Mouse (Mus musculus) hindbrain, embryonic 10.5 days (tissue): ENCODE data around the gene Actr3. TPM values are rescaled to one million over a fixed set of nuclear protein-coding genes. Genes with fewer than 3 reads are reported as not detected.
"Not testable (repeated sequence)": the region's sequence is repeated elsewhere in the genome, so short reads cannot be mapped to it uniquely, and the experiment has no call there.

ENCODE experiments used
- DNase-seq: peaks from one replicate; pipeline ENCODE4 v3.0.0-alpha.2; 2017; ENCODE audit warnings: low spot score
- H3K27ac ChIP-seq: fragments of 300-500 bp; sonication (generic); 2 replicates; pipeline ENCODE4 v1.5.1; 2016; ENCODE audit warnings: mild to moderate bottlenecking, moderate library complexity
- H3K27me3 ChIP-seq: fragments of 300-500 bp; sonication (generic); 2 replicates; pipeline ENCODE4 v1.6.1; 2016; ENCODE audit warnings: mild to moderate bottlenecking; ENCODE audit not compliant: poor library complexity, insufficient read depth, severe bottlenecking
- H3K36me3 ChIP-seq: fragments of 300-500 bp; sonication (generic); 2 replicates; pipeline ENCODE4 v1.6.1; 2016; ENCODE audit warnings: mild to moderate bottlenecking, moderate library complexity
- H3K4me1 ChIP-seq: fragments of 300-500 bp; sonication (generic); replicated peaks from 2 replicates; pipeline ENCODE4 v1.6.1; 2016; ENCODE audit warnings: mild to moderate bottlenecking
- H3K4me3 ChIP-seq: fragments of 300-500 bp; sonication (generic); 2 replicates; pipeline ENCODE4 v1.5.1; 2016; ENCODE audit warnings: mild to moderate bottlenecking, moderate library complexity
- H3K9me3 ChIP-seq: fragments of 300-500 bp; sonication (generic); 2 replicates; pipeline ENCODE4 v1.6.1; 2016; ENCODE audit warnings: mild to moderate bottlenecking, moderate library complexity
- WGBS: fragments of 180-500 bp; shearing (Covaris S2); methylation state at CpG from one replicate; pipeline ENCODE4 v1.1.7; 2016; 5-methylcytosine and 5-hydroxymethylcytosine counted together
- polyA plus RNA-seq: library from polyadenylated mRNA; unstranded; fragments of >200 nt; fragmentation: Nextera tagmentation; extraction: Ambion mirVana; gene quantifications from 2 replicates; pipeline ENCODE4 v1.2.1, GENCODE M21; 2016

The Actr3 gene
- polyA plus RNA-seq, 1 experiment from 2014 or later = 218 TPM

DNA sequence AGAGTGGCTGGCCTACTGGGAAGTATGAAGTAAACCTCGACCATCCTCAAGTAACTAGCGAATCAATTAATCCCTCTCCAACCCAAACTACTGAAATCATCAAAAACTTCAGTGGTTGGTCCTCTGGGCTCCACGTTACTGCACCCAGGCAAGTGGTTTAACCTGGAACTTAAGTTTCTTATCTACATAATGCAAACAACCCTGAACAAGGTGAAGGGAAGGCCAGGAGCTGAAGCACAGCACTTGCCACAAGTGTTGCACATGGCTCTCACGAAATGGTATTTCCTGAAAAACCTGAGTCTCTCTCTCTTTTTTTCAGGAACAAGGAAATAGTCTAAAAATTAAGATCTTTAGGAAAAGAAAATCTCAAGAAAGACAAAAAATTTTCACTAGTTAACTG, 4.2 kb downstream of the Actr3 start:
- 87% methylated on average over 4 of the region's 4 CpGs for WGBS
- no peaks in the 10 kb centered on the region for H3K9me3 ChIP-seq
- H3K27me3 ChIP-seq = no peaks in the 10 kb centered on the region
- no peaks in the 10 kb centered on the region for H3K36me3 ChIP-seq
- no peak overlapping the region for H3K27ac ChIP-seq
- no peak overlapping the region for H3K4me3 ChIP-seq
- no peak for DNase-seq
- H3K4me1 ChIP-seq = peaks cover 28% of the 10 kb centered on the region

- DNase-seq = no peak
- Histone ChIP-seq H3K36me3 (no peaks in the 10 kb centered on the region), H3K27ac (no peak overlapping the region), H3K4me3 (no peak overlapping the region), H3K27me3 (no peaks in the 10 kb centered on the region), H3K4me1 (peaks cover 26% of the 10 kb centered on the region), H3K9me3 (no peaks in the 10 kb centered on the region)
- WGBS = 73% methylated on average over 7 of the region's 7 CpGs
Observed at GRCm38 (mm10) chr1:125430737-125431136, 4.8 kb downstream of the Actr3 start.

- H3K9me3 ChIP-seq = no peaks in the 10 kb centered on the region
Observed at GRCm38 (mm10) chr1:125429984-125430383, 5.5 kb downstream of the Actr3 start.

DNA sequence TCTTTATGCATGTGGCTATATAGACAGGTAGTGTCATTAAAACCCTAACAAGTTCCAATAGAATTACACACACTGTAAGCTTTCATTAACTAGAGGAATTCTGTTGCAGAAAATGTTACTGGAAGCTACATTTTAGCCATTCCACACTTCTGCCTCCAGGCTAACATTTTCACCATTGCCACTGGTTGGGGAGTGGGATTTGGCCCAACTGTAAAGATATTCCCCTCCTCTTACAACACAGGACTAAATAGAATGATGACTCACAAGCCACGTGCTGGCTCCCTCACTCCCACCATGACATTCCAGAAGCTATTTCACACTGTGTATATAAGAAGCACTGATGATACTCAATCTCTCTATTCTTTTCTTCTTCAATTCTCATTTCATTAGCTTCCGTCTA, 7.2 kb downstream of the Actr3 start:
- no peaks in the 10 kb centered on the region for H3K9me3 ChIP-seq
- WGBS = 66% methylated on average over 2 of the region's 2 CpGs
- DNase-seq = no peak

More at GRCm38 (mm10) chr1:125429984-125430383, 5.5 kb downstream of the Actr3 start:
- H3K4me3 ChIP-seq = no peak overlapping the region
- H3K4me1 ChIP-seq = peaks cover 26% of the 10 kb centered on the region
- H3K36me3 ChIP-seq = no peaks in the 10 kb centered on the region
- H3K27ac ChIP-seq = no peak overlapping the region
- 89% methylated on average over 4 of the region's 4 CpGs for WGBS
- no peak for DNase-seq
- no peaks in the 10 kb centered on the region for H3K27me3 ChIP-seq

DNA sequence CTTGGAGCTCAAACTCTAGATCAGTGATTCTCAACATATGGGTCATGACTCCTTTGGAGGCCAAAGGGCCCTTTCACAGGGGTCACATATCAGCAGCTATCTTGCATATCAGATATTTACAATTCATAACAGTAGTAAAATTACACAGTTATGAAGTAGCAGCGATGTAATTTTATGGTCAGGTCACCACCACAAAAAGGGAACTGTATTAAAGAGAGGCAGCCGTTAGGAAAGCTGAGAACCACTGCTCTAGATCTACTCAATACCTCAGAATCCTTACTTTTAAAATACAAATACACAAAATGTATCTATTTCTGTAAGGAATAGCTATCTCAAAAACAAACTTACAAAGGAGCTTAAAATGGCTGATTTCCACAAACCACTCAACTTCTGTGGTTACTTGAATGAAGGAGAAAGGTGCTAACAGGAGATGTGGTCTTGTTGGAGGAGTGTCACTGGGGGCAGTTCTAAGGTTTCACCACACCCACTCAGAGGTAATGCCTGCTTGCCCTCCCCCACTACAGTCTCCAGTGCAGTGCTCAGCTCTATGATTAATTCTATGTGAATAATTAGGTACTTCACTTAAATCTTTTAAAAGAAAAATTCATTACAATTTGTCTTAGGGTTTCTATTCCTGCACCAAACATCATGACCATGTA, 9.0 kb downstream of the Actr3 start:
- 0 out of 2 replicates have a peak, but pooled peaks cover 5% of the 10 kb centered on the region for H3K4me1 ChIP-seq
- no peaks in the 10 kb centered on the region for H3K27me3 ChIP-seq
- no peak overlapping the region for H3K27ac ChIP-seq
- no peak overlapping the region for H3K4me3 ChIP-seq
- no peaks in the 10 kb centered on the region for H3K36me3 ChIP-seq
- 90% methylated on average over 2 of the region's 2 CpGs for WGBS
- no peaks in the 10 kb centered on the region for H3K9me3 ChIP-seq
- no peak for DNase-seq

More for the DNA sequence above, 7.2 kb downstream of the Actr3 start:
- Histone ChIP-seq H3K4me3 (no peak overlapping the region), H3K27ac (no peak overlapping the region), H3K4me1 (peaks cover 17% of the 10 kb centered on the region), H3K36me3 (no peaks in the 10 kb centered on the region), H3K27me3 (no peaks in the 10 kb centered on the region)

- no peaks in the 10 kb centered on the region for H3K4me1 ChIP-seq
- no peak overlapping the region for H3K4me3 ChIP-seq
- WGBS = 72% methylated on average over 2 of the region's 2 CpGs
- H3K9me3 ChIP-seq = no peaks in the 10 kb centered on the region
- no peak overlapping the region for H3K27ac ChIP-seq
- H3K27me3 ChIP-seq = no peaks in the 10 kb centered on the region
- no peak for DNase-seq
- H3K36me3 ChIP-seq = peaks cover 13% of the 10 kb centered on the region
Observed at GRCm38 (mm10) chr1:125419906-125420305, 15.6 kb downstream of the Actr3 start.

GRCm38 (mm10) chr1:125418732-125419131, 16.8 kb downstream of the Actr3 start:
- 92% methylated on average over 4 of the region's 4 CpGs for WGBS
- H3K27ac ChIP-seq = no peak overlapping the region
- no peaks in the 10 kb centered on the region for H3K9me3 ChIP-seq
- no peaks in the 10 kb centered on the region for H3K27me3 ChIP-seq
- DNase-seq = no peak
- peaks cover 23% of the 10 kb centered on the region for H3K36me3 ChIP-seq
- no peaks in the 10 kb centered on the region for H3K4me1 ChIP-seq
- no peak overlapping the region for H3K4me3 ChIP-seq

DNA sequence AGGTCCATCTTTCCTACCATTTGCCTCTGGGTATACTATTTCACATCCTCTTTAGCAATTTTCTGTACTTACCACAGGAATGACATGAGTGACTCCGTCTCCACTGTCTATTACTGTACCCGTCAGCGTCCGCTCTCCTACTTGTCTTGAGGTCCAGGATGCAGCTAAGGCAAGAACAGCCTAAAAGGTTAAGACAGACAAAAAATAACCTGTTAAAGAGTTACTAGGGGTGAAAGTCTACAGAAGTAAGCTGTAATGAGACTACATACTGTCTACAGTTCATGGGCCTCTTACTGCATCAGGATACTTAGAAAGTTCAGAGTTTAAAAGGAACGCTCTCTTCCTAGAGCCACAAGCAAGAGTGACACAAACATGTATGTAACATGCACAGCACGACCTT, 28.3 kb downstream of the Actr3 start:
- WGBS = 97% methylated on average over 6 of the region's 6 CpGs
- no peaks in the 10 kb centered on the region for H3K27me3 ChIP-seq
- no peaks in the 10 kb centered on the region for H3K9me3 ChIP-seq
- H3K36me3 ChIP-seq = peaks cover 76% of the 10 kb centered on the region
- DNase-seq = no peak
- no peaks in the 10 kb centered on the region for H3K4me1 ChIP-seq
- H3K4me3 ChIP-seq = no peak overlapping the region
- no peak overlapping the region for H3K27ac ChIP-seq

DNA sequence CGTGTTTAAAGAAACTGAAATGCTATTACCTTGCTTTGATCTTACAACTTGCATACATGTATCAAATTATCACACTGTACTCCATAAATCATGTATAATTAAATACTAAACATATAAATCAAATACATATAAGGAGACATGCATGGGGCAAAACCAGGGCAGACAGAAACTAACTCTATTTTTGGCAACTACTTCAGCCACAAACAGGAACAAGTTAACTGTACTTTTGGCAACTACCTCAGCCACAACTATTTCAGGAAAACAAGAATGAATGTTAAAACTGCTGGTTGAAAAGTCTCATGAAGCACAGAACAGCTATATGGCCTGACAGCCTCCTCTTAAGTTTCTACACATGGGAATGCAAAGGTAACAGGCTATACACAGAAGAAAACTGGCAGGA, 40.1 kb downstream of the Actr3 start:
- Histone ChIP-seq H3K36me3 (peaks cover 74% of the 10 kb centered on the region), H3K27me3 (no peaks in the 10 kb centered on the region), H3K4me1 (no peaks in the 10 kb centered on the region), H3K9me3 (no peaks in the 10 kb centered on the region), H3K27ac (no peak overlapping the region), H3K4me3 (no peak overlapping the region)
- WGBS = 95% methylated on average over 1 of the region's 1 CpGs
- DNase-seq = no peak

GRCm38 (mm10) chr1:125393324-125393723, 42.2 kb downstream of the Actr3 start:
- WGBS = 94% methylated on average over 5 of the region's 5 CpGs
- H3K27me3 ChIP-seq, DNase-seq, H3K4me1 ChIP-seq, H3K4me3 ChIP-seq, H3K9me3 ChIP-seq, H3K27ac ChIP-seq: not testable (repeated sequence)
- peaks cover 55% of the 10 kb centered on the region for H3K36me3 ChIP-seq

DNA sequence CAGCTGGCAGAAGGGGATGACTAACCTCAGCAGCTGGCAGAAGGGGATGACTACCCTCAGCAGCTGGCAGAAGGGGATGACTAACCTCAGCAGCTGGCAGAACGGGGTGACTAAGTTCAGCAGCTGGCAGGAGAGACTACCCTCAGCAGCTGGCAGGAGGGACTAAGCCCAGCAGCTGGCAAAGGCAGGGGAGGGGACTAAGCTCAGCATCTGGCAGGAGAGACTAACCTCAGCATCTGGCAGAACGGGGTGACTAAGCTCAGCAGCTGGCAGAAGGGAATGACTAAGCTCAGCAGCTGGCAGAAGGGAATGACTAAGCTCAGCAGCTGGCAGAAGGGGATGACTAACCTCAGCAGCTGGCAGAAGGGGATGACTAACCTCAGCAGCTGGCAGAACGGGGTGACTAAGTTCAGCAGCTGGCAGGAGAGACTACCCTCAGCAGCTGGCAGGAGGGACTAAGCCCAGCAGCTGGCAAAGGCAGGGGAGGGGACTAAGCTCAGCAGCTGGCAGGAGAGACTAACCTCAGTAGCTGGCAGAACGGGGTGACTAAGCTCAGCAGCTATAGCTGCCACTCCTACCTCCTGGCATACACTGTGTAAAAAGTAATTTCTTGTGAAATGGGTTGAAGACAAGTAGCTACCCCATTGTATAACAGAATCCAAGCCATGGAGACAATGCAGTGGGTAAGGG, 45.3 kb downstream of the Actr3 start:
- not testable (repeated sequence) for H3K27ac ChIP-seq, H3K27me3 ChIP-seq, H3K4me1 ChIP-seq, H3K9me3 ChIP-seq, DNase-seq, H3K4me3 ChIP-seq
- peaks cover 25% of the 10 kb centered on the region for H3K36me3 ChIP-seq
- WGBS = 79% methylated on average over 4 of the region's 4 CpGs

DNA sequence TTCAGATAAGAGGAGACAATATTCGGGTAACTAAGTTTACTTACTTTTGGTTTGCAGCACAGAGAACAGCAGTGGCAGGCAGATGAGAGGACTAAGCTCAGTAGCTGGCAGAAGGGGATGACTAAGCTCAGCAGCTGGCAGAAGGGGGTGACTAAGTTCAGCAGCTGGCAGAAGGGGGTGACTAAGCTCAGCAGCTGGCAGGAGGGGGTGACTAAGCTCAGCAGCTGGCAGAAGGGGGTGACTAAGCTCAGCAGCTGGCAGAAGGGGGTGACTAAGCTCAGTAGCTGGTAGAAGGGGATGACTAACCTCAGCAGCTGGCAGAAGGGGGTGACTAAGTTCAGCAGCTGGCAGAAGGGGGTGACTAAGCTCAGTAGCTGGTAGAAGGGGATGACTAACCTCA, 45.9 kb downstream of the Actr3 start:
- H3K9me3 ChIP-seq, H3K4me3 ChIP-seq, H3K27ac ChIP-seq, DNase-seq, H3K27me3 ChIP-seq, H3K4me1 ChIP-seq: not testable (repeated sequence)
- H3K36me3 ChIP-seq = peaks cover 19% of the 10 kb centered on the region
- WGBS = 88% methylated on average over 1 of the region's 1 CpGs

DNA sequence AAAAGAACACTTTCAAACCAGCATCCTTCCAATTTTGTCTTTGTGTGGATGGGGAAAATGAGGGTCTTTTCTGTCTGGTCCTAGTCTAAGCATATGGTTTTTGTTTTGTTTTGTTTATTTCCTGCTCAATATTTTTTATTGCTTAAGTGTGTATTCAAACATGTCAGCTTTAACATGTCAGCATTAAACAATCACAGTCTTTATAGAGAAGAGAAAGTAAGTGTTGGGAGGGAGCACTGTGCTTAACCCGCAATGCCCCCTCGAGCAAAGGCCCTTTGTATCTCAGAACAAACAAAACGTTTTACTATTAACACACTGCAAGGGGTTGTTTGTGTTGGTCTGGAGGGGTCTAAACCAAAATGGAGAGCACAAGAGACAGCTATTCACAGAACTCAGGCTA, 47.2 kb downstream of the Actr3 start:
- Histone ChIP-seq H3K4me3 (no peak overlapping the region), H3K4me1 (peaks cover 8% of the 10 kb centered on the region; the same call in 1 of the 2 replicates), H3K27me3 (no peaks in the 10 kb centered on the region), H3K9me3 (no peaks in the 10 kb centered on the region), H3K27ac (no peak overlapping the region), H3K36me3 (peaks cover 13% of the 10 kb centered on the region)
- WGBS = 34% methylated on average over 3 of the region's 3 CpGs
- DNase-seq = no peak
